Mouse (Mus musculus): ENCODE measurements around the gene Hist2h3c2. TPM values are rescaled to one million over a fixed set of nuclear protein-coding genes. Genes with fewer than 3 reads are reported as not detected.

The Hist2h3c2 gene
- total and polyA plus RNA-seq, 3 experiments: 8.2 to 2,744 (median 1,897) TPM

GRCm38 (mm10) chr3:96237904-96238511 is 919 bp downstream of the Hist2h3c2 start:
- DNase-seq (ENCODE audit: low read depth, low spot score): peak; percentile 98
- Histone ChIP-seq H3K27ac (ENCODE audit: control insufficient read depth, low read depth, low read length) (peak overlapping the region; percentile 93), H3K9ac (ENCODE audit: control insufficient read depth, low read depth, low read length, poor library complexity, severe bottlenecking) (peak overlapping the region; percentile 74), H3K36me3 (ENCODE audit: control insufficient read depth in 1 of 2, insufficient read depth in 2 of 2, low read length in 2 of 2) (peaks cover 0 to 30% of the 10 kb centered on the region in 2 experiments; a peak in 2 of 4 replicates), H3K4me1 (ENCODE audit: control insufficient read depth in 1 of 2, insufficient read depth in 2 of 2, low read length in 2 of 2) (peaks cover 0 to 27% of the 10 kb centered on the region in 2 experiments; a peak in 2 of 4 replicates), H3K79me2 (ENCODE audit: control insufficient read depth, insufficient read depth, low read length, poor library complexity) (peaks cover 4% of the 10 kb centered on the region; the same call in 1 of the 2 replicates), H3K27me3 (ENCODE audit: control insufficient read depth in 1 of 2, insufficient read depth in 2 of 2, low read length in 2 of 2) (no peaks in the 10 kb centered on the region), H3K9me3 (replicated peaks; ENCODE audit: insufficient read depth, low read length) (no peaks in the 10 kb centered on the region), H3K4me3 (ENCODE audit: control insufficient read depth in 1 of 2, insufficient read depth in 1 of 2, low read depth in 2 of 2, low read length in 2 of 2) (peak overlapping the region; percentile 1 to 57)
- TF ChIP-seq MAX (IDR thresholded peaks at IDR 0.05; ENCODE audit: low read length) (no peak), USF2 (IDR thresholded peaks at IDR 0.05; ENCODE audit: borderline replicate concordance in 1 of 2, insufficient read depth in 1 of 2, low read depth in 1 of 2, low read length in 2 of 2) (no peak), SIN3A (IDR thresholded peaks at IDR 0.05; ENCODE audit: low read length) (no peak), POLR2AphosphoS5 (IDR thresholded peaks at IDR 0.05; ENCODE audit: borderline replicate concordance, low read depth, low read length) (peak; percentile 99), POLR2A (IDR thresholded peaks at IDR 0.05; ENCODE audit: control insufficient read depth in 1 of 2, insufficient read depth in 1 of 2, low read depth in 1 of 2, low read length in 2 of 2, poor library complexity in 1 of 2) (peak in 1 of 2 experiments; percentile 83; a peak in 2 of 4 replicates), SMC3 (IDR thresholded peaks at IDR 0.05; ENCODE audit: low read depth, low read length) (no peak), MEF2A (IDR thresholded peaks at IDR 0.05; ENCODE audit: extremely low read depth, insufficient replicate concordance, low read depth, low read length, poor library complexity, severe bottlenecking) (no peak), TCF12 (IDR thresholded peaks at IDR 0.05; ENCODE audit: low read depth, low read length) (no peak)

- DNase-seq (ENCODE audit: low read depth, low spot score): peak; percentile 92
- no peaks in the 10 kb centered on the region for H3K27me3 ChIP-seq (ENCODE audit: control insufficient read depth in 1 of 2, insufficient read depth in 2 of 2, low read length in 2 of 2)
- peaks cover 4% of the 10 kb centered on the region; the same call in 1 of the 2 replicates for H3K79me2 ChIP-seq (ENCODE audit: control insufficient read depth, insufficient read depth, low read length, poor library complexity)
- no peaks in the 10 kb centered on the region for H3K9me3 ChIP-seq (replicated peaks; ENCODE audit: insufficient read depth, low read length)
- peaks cover 0 to 26% of the 10 kb centered on the region in 2 experiments; a peak in 2 of 4 replicates for H3K4me1 ChIP-seq (ENCODE audit: control insufficient read depth in 1 of 2, insufficient read depth in 2 of 2, low read length in 2 of 2)
- H3K36me3 ChIP-seq (ENCODE audit: control insufficient read depth in 1 of 2, insufficient read depth in 2 of 2, low read length in 2 of 2): peaks cover 0 to 25% of the 10 kb centered on the region in 2 experiments; a peak in 2 of 4 replicates
- TF ChIP-seq EP300 (IDR thresholded peaks at IDR 0.05; ENCODE audit: low read depth in 1 of 2, low read length in 2 of 2): no peak
- TF ChIP-seq POLR2A (IDR thresholded peaks at IDR 0.05; ENCODE audit: control insufficient read depth in 1 of 2, insufficient read depth in 1 of 2, low read depth in 1 of 2, low read length in 2 of 2, poor library complexity in 1 of 2): peak in 1 of 2 experiments; percentile 1; a peak in 1 of 4 replicates
- peak in 1 of 3 experiments; percentile 12; a peak in 1 of 6 replicates for TF ChIP-seq CTCF (IDR thresholded peaks at IDR 0.05 in 2 of 3, conservative IDR thresholded peaks at IDR 0.05 in 1 of 3; ENCODE audit: control insufficient read depth in 1 of 3, insufficient read depth in 1 of 3, low read depth in 2 of 3, low read length in 3 of 3, poor library complexity in 1 of 3, severe bottlenecking in 1 of 3)
- TF ChIP-seq TBP (IDR thresholded peaks at IDR 0.05; ENCODE audit: low read depth, low read length): peak; percentile 54
- peak overlapping the region; percentile 93 for H3K27ac ChIP-seq (ENCODE audit: control insufficient read depth, low read depth, low read length)
- H3K9ac ChIP-seq (ENCODE audit: control insufficient read depth, low read depth, low read length, poor library complexity, severe bottlenecking): peak overlapping the region; percentile 74
- H3K4me3 ChIP-seq (ENCODE audit: control insufficient read depth in 1 of 2, insufficient read depth in 1 of 2, low read depth in 2 of 2, low read length in 2 of 2): peak overlapping the region; percentile 1 to 57
Observed at GRCm38 (mm10) chr3:96237335-96237903, 1.5 kb downstream of the Hist2h3c2 start.

Data from MEL (cell line).